Mouse (Mus musculus): Measurements from ENCODE around the gene Reg1.
"Not testable (repeated sequence)": the region's sequence is repeated elsewhere in the genome, so short reads cannot be mapped to it uniquely, and the experiment has no call there.

Reg1 gene

DNA sequence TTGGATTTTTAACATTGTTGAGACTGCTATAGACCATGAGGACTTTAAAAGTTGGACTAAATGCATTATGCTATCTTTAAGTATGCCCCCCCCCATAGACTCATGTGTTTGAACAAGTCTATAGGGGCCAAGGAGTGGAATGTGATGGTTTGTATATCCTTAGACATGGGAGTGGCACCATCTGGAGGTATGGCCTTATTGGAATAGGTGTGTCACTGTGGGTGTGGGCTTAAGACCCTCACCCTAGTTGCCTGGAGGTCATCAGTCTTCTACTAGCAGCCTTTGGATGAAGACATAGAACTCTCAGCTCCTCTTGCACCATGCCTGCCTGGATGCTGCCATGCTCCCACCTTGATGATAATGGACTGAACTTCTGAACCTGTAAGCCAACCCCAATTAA, at the start of gene Reg1:
Gene Reg1, plus strand, starts transcription at position 301 of the 400 bp plus-strand sequence.
- DNase-seq (ENCODE audit: low read depth): not testable (repeated sequence)

- no peak for DNase-seq (ENCODE audit: low read depth)
Observed at GRCm38 (mm10) chr6:78378765-78379164, 43.7 kb upstream of the Reg1 start, which contains the start of gene Reg3d. Reg3d (minus strand) TSS chr6:78378865.

GRCm38 (mm10) chr6:78380409-78380808, 42.1 kb upstream of the Reg1 start, which contains the start of gene Reg3a:
Reg3a (plus strand) TSS chr6:78380709.
- no peak for DNase-seq (ENCODE audit: low read depth)

DNA sequence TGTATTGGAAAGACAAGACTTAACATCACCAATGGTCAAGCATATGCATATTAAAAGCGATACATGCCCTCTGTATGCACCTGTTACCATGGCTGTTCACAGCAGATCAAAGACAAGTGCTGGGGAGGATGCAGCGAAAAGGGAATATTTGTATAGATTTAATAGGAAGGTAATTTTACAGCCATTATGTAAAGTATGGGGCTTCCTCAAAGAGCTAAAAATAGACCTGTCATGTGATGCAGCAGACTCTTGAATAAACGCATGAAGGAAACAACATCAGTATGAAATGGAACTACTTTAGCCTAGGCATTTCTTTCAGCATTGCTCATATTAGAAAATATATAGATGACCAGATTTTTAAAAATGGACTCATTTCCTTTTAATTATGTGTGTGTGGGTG, 36.9 kb upstream of the Reg1 start:
- no peak for DNase-seq (ENCODE audit: low read depth)

DNA sequence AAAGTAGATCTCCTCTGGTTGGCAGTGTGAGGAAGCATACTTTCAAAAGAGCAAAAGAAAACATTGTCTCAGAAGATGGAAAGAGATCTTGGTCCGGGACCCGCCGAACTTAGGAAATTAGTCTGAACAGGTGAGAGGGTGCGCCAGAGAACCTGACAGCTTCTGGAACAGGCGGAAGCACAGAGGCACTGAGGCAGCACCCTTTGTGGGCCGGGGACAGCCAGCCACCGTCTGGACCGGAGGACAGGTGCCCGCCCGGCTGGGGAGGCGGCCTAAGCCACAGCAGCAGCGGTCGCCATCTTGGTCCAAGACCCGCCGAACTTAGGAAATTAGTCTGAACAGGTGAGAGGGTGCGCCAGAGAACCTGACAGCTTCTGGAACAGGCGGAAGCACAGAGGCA, 27.2 kb upstream of the Reg1 start, which contains the start of gene Reg2:
Gene Reg2, plus strand, starts transcription at position 301 of the 400 bp plus-strand sequence.
- DNase-seq (ENCODE audit: low read depth): not testable (repeated sequence)

GRCm38 (mm10) chr6:78425497-78425896, 3.0 kb downstream of the Reg1 start:
- no peak for DNase-seq (ENCODE audit: low read depth)

DNA sequence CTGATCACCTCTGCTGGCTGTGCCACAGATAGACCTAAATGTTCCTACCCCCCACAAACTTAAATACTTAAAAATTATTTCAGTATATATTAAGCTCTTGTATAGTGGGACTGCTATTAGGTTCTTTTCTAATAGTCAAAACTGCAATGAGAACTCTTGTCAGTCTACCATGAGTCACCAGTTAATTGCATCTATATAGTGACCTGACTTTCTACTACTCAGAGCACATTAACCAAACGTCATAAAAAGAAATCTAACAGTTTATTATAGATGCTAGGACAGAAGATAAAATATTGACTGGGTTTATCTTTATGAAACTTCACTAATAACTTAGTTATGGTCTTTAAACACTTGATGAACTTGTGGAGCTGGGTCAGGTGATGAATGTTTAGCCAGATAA, 24.7 kb downstream of the Reg1 start:
- no peak for DNase-seq (ENCODE audit: low read depth)

DNA sequence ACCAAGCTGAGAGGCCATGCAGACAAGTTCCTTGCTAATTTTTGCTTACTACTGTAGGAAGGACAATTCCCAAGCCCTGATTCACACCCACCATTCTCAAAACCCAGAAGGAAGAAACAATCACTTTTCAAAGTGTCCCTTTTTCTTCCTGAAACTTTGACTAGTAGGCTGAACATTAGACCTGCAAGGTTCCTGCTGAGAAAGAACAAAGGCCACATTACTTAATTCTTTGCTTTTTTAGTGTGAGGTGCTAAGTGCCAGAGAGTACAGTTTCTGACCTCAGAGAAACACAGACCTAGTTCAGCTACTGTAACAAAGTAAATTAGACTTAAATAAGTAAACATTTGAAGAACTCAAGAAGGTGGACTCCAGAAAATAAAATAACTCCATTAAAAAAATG, 25.9 kb downstream of the Reg1 start:
- DNase-seq (ENCODE audit: low read depth): no peak

DNA sequence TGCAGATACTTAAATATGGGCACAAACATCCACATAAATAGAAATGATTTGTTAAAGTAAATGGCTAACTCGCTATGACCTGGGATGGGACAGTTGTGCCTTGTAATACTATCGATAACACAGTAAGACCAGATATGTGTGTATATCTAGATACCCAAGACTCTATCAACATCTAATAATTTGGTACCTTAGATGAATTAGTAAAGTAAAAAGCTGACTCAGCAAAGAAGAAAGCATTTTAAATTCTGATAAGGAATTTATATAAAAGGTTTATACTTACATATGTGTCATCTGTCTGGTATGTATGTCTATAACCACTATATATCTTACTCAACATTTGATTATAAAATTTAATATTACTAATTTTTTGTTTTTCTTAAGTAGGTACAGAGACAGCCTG, 30.3 kb downstream of the Reg1 start:
- no peak for DNase-seq (ENCODE audit: low read depth)

DNA sequence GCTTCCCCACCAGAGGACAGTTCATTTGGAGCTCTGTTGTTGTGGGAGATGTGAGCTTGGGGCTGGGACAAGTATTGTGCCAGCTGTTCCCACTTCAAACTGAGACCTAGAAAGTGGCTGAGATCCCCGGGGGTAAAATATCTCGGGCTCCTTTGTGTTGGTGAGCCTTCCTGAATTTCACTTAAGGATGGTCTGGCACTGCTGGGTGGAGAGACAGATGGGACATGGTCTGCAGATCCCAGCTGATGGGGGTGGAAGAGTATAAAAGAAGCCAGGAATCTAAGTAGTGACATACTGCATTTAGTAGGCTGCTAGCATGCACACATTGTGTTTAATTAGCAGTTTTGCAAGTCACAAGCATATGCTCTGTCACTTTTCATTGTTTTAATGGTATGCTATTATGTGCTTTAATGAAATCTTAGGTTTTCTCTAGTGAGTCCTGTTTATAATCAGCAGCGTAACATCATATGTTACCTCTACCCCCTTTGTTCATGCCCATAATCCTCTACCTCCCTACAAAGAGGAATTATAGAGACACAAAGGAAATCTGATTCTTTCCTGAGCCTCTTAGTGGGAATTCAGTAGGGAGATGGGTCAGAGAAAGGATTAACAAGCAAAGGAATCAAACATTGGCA, 37.8 kb downstream of the Reg1 start:
- no peak for DNase-seq (ENCODE audit: low read depth)

DNA sequence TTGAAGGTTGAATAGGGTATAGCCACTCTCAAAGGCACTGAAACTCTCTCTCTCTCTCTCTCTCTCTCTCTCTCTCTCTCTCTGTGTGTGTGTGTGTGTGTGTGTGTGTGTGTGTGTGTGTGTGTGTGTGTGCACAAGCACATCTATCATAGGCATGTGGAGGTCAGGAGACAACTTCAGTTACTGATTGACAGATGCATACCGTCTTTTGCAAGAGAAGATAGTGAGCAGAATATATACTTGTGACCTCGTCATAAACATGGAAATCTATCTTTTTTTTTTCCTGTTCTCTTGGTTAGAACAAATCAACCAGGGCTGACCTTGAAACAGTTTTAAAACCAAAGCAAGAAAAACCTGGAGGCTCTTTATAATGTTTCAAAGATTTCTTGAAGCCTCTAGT, 39.8 kb downstream of the Reg1 start:
- no peak for DNase-seq (ENCODE audit: low read depth)

DNA sequence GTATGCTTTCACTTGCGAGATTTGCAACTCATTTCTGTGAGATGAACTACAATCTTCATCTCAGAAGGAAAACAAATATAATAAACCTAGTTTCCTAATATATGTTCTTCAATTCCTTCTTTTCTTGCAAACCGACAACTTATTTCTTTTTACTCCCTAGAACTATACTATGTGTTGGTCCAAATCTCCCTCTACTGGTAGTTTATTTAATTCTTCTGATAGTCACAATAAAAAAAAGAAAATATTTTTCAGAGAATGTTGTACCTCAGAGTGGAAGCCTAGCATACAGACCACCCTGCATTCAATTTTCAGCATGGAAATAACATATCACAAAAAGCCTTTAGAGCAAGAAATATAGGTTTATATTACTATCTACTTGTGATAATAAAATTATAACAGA, 40.8 kb downstream of the Reg1 start:
- no peak for DNase-seq (ENCODE audit: low read depth)

DNA sequence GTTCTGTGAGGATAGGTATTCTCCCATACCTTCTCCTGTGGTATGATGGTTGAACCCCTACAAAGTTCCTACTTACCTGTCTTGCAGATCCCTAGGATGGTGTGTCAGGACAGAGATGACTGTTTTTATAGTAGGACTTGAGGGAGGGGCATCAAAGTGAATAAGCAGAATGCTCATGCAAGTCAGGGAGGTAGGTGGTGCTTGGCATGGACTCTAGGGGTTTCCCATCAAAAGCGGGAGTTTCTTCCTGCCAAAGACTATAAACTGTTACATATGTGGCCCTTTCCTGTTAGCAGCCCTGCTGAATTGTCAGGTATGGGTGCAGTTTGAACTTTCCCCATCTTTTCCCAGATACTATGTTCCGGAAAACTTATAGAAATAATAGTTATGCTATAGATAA, 46.3 kb downstream of the Reg1 start, which contains the start of gene Reg3g:
Gene Reg3g, minus strand, starts transcription at position 101 of the 400 bp plus-strand sequence.
- no peak for DNase-seq (ENCODE audit: low read depth)

GRCm38 (mm10) chr6:78469287-78469686, 46.8 kb downstream of the Reg1 start:
- DNase-seq (ENCODE audit: low read depth): no peak

Measured in fibroblast of lung, adult 2 months (primary cell).